Mouse (Mus musculus) testis, adult 2 months (tissue): ENCODE measurements around the gene Xrcc4.

Experiments used
- CTCF ChIP-seq: fragments of 200-500 bp; IDR thresholded peaks from 2 replicates; pipeline ENCODE4 v1.5.1; 2012; ENCODE audit warnings: low read depth, mild to moderate bottlenecking, inconsistent platforms, low read length, moderate library complexity; ENCODE audit not compliant: control insufficient read depth, insufficient read depth, insufficient replicate concordance
- POLR2A ChIP-seq: fragments of 200-500 bp; IDR thresholded peaks from 2 replicates; pipeline ENCODE4 v1.6.1; 2012; ENCODE audit warnings: low read depth, mild to moderate bottlenecking, inconsistent platforms, low read length, moderate library complexity; ENCODE audit not compliant: control insufficient read depth

DNA sequence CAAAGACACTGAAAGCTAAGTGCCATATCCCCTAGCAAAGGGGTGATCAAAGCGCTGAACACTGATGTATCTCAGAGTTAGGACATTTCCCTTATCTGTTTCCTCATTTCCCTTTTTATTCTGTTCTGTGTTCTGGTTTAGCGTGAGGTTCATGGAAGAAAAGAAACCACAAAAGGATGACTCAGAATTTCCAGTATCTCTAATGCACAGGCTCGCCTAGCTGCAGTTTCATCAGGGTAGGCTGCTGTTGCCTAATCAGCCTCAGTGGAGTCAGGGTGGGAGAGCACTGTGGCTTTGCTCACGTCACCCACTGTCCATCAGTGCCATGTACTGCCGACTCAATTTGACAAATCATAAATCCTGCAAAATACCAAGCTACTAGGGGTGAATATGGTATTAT is 200.3 kb downstream of the Xrcc4 start:
- TF ChIP-seq CTCF = no peak
- no peak for TF ChIP-seq POLR2A
